Mouse (Mus musculus) neural tube, embryonic 10.5 days (tissue): ENCODE measurements around the gene Fth1.
A peak's percentile ranks its signal among the peaks of the same experiment; 100 is the strongest.
"Not testable (repeated sequence)": the region's sequence is repeated elsewhere in the genome, so short reads cannot be mapped to it uniquely, and the experiment has no call there.

Experiments
- DNase-seq: peaks from one replicate; pipeline ENCODE4 v3.0.0-alpha.2; 2017; ENCODE audit warnings: low spot score; ENCODE audit errors: extremely low spot score

Fth1 gene

GRCm38 (mm10) chr19:9980258-9980657, at the start of gene Fth1:
TSS of gene Fth1 (plus strand) at chr19:9980598.
- no peak for DNase-seq

- DNase-seq: not testable (repeated sequence)
These were observed 49.2 kb upstream of the Fth1 start for GRCm38 (mm10) chr19:9931167-9931607.

- no peak for DNase-seq
These were observed 46.5 kb upstream of the Fth1 start for GRCm38 (mm10) chr19:9933908-9934307.

GRCm38 (mm10) chr19:9936579-9936978, 43.8 kb upstream of the Fth1 start:
- no peak for DNase-seq

- DNase-seq: no peak
These were observed 43.0 kb upstream of the Fth1 start for GRCm38 (mm10) chr19:9937428-9937827.

GRCm38 (mm10) chr19:9938156-9938823, 42.1 kb upstream of the Fth1 start:
- DNase-seq: no peak

GRCm38 (mm10) chr19:9938824-9939303, 41.5 kb upstream of the Fth1 start:
- DNase-seq: no peak

- no peak for DNase-seq
These were observed 40.6 kb upstream of the Fth1 start for GRCm38 (mm10) chr19:9939841-9940240.

GRCm38 (mm10) chr19:9940903-9941302, 39.5 kb upstream of the Fth1 start:
- DNase-seq: no peak

- DNase-seq: no peak
These were observed 38.6 kb upstream of the Fth1 start for GRCm38 (mm10) chr19:9941809-9942208.

- DNase-seq: peak; percentile 35
These were observed 37.6 kb upstream of the Fth1 start for GRCm38 (mm10) chr19:9942539-9943533.

GRCm38 (mm10) chr19:9945800-9946564, 34.4 kb upstream of the Fth1 start:
- DNase-seq: no peak

- DNase-seq: no peak
These were observed 33.4 kb upstream of the Fth1 start for GRCm38 (mm10) chr19:9946986-9947385.

GRCm38 (mm10) chr19:9952390-9952789, 28.0 kb upstream of the Fth1 start:
- DNase-seq: no peak

GRCm38 (mm10) chr19:9952912-9953311, 27.5 kb upstream of the Fth1 start:
- no peak for DNase-seq

- DNase-seq: peak; percentile 35
These were observed 26.2 kb upstream of the Fth1 start for GRCm38 (mm10) chr19:9954055-9954810.

- DNase-seq: no peak
These were observed 25.6 kb upstream of the Fth1 start for GRCm38 (mm10) chr19:9954811-9955202.

GRCm38 (mm10) chr19:9955438-9955837, 25.0 kb upstream of the Fth1 start:
- DNase-seq: no peak

- DNase-seq: no peak
These were observed 23.6 kb upstream of the Fth1 start for GRCm38 (mm10) chr19:9956624-9957388.

- DNase-seq: no peak
These were observed 22.4 kb upstream of the Fth1 start for GRCm38 (mm10) chr19:9957965-9958364.
